Mouse (Mus musculus): ENCODE measurements around the gene Klk4.
A peak's percentile ranks its signal among the peaks of the same experiment; 100 is the strongest.

The Klk4 gene

GRCm38 (mm10) chr7:43880912-43881311, at the start of gene Klk4:
Gene Klk4, plus strand, starts transcription at chr7:43881160.
- DNase-seq (ENCODE audit: low spot score in 2 of 2): no peak

DNA sequence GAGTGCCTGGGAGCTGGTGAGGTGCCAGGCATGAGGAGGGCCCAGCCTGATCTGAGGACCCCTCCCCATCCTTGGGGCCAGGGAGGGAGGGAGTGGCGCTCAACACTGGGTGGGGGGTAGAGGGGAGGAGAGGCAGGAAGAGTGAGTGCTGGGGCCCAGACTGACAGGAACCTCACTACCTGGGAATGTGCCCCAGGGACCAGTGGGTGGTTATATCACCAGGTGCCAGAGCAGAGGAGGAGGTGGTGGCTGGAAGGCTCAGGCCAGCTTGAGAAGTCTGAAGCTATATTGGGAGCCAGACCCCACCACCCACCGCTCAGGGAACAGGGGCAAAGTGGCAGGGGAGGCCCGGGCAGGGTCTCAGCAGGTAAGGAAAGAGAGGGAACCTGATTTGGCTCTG, 39.3 kb upstream of the Klk4 start, which contains the start of gene Klk5:
Klk5 (plus strand) TSS at position 271 of the 400 bp plus-strand sequence.
- DNase-seq (ENCODE audit: low spot score in 2 of 2): no peak

DNA sequence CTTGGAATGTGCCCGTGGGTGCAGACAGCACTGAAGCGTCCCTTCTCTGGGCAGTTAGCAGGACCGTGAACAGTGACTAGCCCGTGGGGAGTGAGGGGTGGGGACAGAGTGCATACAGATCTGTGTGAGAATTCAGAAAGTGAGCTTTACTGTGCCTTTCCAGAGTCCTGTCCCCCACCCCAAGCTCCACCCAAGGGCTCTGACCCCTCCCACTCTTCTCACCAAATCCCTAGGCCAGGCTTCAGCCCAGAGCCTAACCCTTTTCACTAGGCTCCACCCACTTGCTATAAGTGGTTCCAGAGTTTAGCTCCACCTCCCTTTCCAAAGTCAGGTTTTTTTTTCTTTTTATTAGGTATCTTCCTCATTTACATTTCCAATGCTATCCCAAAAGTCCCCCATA, 37.2 kb upstream of the Klk4 start:
- DNase-seq (ENCODE audit: low spot score in 2 of 2): no peak

DNA sequence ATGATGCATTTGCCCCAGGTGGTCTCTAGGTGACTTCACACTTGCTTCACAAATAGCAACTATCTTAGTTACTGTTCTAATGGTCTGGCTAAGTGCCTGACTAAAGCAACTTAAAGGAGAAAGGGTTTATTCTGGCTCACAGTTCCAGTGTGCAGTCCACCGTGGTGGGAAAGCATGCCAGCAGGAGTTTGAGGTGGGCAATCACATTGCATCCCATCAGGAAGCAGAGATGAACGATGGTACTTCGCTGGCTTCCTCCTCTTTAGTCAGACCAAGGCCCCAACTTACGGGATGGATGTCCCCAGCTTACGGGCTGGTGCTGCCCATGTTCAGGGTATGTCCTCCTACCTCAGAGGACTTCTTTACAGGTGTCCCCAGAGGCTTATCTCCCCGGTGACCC, 29.3 kb upstream of the Klk4 start:
- no peak for DNase-seq (ENCODE audit: low spot score in 2 of 2)

GRCm38 (mm10) chr7:43854642-43855380, 26.1 kb upstream of the Klk4 start:
- DNase-seq (ENCODE audit: low spot score in 2 of 2): no peak

DNA sequence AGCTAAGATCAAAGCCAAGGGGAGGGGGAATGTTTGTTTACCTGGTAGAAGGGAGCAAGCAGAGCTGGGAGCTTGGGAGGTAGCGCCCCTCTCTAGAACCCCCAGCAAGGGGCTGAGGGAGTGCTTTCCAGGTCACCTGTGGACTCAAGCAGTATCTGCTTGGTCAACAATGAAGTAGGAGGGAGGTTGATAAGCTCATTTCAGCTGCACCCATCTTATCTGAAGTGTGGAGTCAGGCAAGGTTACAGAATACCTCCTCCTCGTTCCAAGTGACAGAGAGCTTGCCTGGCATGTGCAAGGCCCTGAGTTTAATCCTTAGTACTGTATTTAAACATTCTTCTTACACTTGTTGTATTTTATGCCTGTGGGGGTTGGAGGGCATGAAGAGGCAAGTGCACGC, 25.3 kb upstream of the Klk4 start:
- DNase-seq (ENCODE audit: low spot score in 2 of 2): no peak

GRCm38 (mm10) chr7:43856307-43856706, 24.7 kb upstream of the Klk4 start:
- no peak for DNase-seq (ENCODE audit: low spot score in 2 of 2)

GRCm38 (mm10) chr7:43857501-43857900, 23.5 kb upstream of the Klk4 start:
- DNase-seq (ENCODE audit: low spot score in 2 of 2): no peak

DNA sequence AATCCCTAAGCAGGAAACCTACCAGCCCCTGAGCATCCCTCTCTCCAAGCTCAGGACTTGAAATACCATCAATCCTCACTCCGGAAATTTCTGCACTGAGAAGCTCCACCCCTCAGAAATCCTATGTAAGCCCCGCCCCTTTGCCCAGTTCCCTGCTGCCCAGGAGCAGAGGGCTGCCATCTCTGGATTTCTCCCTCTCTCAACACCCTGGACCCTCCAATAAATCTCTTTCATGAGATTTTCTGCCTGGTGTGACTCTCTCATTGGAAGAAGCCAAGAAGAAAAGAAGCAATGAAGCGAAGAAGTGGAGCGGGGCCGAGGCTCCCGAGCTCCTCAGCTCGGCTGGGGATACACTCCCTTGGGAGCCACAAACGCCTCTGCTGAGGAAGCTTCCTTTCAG, 20.5 kb upstream of the Klk4 start:
- DNase-seq (ENCODE audit: low spot score in 2 of 2): no peak

DNA sequence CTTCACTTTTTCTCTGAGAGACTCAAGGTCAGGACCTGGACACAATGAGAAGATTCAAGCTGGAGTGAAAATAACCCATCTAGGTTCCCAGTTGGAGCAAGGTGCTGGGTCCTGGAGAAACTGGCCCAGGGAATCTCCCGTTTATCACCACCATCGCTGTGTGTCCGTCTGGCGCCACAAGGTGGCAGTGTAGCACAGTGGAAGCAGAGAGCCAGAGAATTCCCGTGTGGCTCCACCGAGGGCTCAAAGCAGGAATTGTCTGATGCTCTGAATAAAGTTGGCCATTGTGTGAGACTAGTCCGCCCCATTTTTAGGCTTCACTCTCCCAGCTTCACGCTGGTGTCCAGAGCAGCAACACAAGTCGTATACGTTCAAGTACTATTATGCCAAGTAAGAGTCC, 7.7 kb upstream of the Klk4 start:
- no peak for DNase-seq (ENCODE audit: low spot score in 2 of 2)

GRCm38 (mm10) chr7:43873674-43874073, 7.3 kb upstream of the Klk4 start:
- DNase-seq (ENCODE audit: low spot score in 2 of 2): no peak

DNA sequence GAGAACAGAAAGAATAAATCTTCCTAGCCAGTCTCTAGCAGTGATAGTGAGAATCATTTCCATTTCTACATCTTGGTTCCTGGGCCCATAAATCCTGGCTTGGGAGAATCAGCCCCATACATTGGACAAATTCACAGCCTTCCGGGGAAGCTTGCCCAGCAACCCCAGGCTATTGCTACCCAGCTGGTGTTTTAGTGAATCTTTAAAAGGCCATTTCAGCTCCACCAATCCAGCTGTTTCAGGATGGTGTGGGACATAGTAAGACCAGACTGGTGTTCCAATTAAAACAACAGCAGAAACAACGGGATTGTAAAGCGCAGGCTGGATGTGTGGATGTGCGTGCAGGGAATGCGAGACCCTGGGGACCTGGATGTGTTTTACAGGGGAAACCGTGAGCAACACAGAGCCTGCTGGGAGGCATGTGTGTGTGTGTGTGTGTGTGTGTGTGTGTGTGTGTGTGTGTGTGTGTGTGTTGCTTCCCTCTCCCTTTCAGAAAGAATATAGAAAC, 6.0 kb upstream of the Klk4 start:
- no peak for DNase-seq (ENCODE audit: low spot score in 2 of 2)

DNA sequence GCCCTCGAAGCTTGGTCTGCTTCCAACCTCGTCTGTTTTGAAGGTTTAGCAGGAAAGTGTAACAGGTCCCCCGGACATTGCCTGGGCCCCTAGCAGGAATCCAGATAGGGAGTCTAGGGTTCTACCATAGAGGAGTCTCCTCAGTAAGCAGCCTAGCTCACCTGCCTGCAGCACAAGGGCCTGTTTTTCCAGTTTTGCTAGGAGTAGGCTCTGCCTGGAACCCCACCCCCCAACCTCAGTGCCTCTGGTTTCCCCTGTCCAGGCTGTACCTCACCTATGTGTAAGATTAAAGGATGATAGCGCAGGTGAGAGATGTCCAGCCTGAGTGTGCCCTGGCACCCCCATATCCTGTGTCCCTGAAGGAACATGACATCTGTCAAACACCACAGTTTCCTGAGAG, 4.5 kb upstream of the Klk4 start:
- DNase-seq (ENCODE audit: low spot score in 2 of 2): no peak

- no peak for DNase-seq (ENCODE audit: low spot score in 2 of 2)
Observed at GRCm38 (mm10) chr7:43878281-43878680, 2.7 kb upstream of the Klk4 start.

DNA sequence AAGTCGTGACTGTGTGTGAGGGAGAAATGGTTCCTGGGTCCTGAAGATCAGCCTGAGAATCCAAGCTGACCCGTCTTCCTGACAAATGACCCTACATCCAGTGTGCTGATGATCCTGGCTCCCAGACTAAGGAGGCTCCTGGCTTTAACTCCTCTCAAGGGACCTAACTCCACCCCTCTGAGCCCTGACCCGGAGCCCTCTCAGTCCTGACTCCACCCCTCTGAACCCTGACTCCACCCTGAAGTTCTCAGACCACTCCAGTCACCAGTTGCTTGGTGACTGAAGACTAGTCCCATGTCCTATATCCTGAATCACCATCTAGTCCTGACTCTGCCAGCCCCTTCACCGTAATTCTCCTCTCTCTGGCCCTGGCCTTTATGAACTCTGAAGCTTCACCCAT, 1.4 kb downstream of the Klk4 start:
- DNase-seq (ENCODE audit: low spot score in 2 of 2): no peak

- DNase-seq (ENCODE audit: low spot score in 2 of 2): no peak
Observed at GRCm38 (mm10) chr7:43882811-43883210, 1.9 kb downstream of the Klk4 start.

DNA sequence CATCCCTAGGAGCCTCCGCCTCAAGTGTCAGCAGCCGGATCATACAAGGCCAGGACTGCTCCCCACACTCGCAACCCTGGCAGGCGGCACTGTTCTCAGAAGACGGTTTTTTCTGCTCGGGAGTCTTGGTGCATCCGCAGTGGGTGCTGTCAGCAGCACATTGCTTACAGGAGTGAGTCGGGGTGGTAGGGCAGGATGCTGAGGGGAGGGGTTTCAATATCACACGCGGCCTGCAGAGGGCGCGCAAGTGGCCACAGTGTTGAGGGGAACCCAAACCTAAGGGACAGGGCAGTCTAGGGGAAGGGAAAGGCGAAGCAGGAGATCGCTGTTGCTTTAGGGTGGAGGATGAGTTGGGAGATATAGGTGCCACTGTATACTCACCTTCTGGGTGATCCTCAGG, 2.6 kb downstream of the Klk4 start:
- DNase-seq (ENCODE audit: low spot score in 2 of 2): peak in 1 of 2 experiments; percentile 5

GRCm38 (mm10) chr7:43891365-43891764, 10.4 kb downstream of the Klk4 start:
- DNase-seq (ENCODE audit: low spot score in 2 of 2): no peak

DNA sequence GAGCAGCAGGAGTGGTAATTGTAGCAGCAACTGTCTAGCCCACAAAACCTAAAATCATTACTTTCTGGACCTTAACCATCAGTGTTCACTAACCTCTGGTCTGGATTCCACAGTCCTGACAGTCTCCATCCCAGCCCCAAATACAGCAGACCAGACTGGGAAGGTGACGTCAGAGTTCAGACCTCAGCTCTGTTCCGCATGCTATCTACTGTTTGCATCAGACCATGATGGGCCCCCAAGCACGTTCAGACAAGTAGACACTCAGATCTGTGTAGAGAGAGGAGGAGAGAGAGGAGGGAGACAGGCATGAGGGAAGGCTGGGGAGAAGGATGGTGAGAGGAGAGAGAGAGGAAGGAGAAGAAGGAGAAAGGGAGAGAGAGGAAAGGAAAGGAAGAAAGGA, 10.8 kb downstream of the Klk4 start:
- no peak for DNase-seq (ENCODE audit: low spot score in 2 of 2)

- peak; percentile 25 to 47 for DNase-seq (ENCODE audit: low spot score in 2 of 2)
Observed at GRCm38 (mm10) chr7:43894836-43895235, 13.9 kb downstream of the Klk4 start.

DNA sequence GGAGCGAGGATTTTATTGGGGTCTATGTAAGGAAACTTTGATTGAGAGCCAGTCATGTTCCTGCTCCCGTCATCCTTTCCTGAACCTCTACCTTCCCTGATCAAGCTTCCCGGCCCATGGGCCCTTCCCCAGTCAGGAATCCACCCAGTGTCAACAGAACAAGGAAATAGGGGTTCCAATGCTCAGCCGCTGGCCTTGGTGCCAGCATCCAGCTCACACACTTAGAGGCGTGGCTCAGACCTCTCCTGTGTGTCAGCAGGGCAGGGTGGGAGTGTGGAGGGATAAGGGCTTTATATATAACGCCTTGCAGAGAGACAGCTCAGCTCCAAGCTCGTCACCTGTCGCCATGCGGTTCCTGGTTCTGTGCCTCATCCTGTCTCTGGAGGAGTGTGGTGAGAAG, 33.9 kb downstream of the Klk4 start:
- no peak for DNase-seq (ENCODE audit: low spot score in 2 of 2)

DNA sequence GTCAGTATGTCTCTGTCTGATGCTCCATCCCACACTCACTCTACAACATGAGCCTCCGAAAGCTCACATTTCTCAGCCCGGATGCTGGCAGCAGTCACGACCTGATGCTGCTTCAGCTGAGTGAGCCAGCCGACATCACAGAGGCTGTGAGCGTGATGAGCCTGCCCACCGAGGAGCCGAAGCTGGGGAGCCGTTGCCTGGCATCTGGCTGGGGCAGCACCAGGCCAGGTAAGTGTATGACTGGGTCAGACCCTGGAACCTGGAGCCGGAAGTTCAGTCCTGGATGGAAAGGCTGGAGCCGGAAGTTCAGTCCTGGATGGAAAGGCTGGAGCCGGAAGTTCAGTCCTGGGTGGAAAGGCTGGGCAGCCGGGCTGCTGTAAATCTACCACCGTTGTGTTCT, 37.5 kb downstream of the Klk4 start:
- no peak for DNase-seq (ENCODE audit: low spot score in 2 of 2)

- DNase-seq (ENCODE audit: low spot score in 2 of 2): no peak
Observed at GRCm38 (mm10) chr7:43918871-43919270, 37.9 kb downstream of the Klk4 start.

Data from spleen, postnatal 14 days (tissue).